Mouse (Mus musculus) MEL (cell line): ENCODE results near the gene Commd7. TPM values are rescaled to one million over a fixed set of nuclear protein-coding genes. Genes with fewer than 3 reads are reported as not detected.

Source experiments
- DNase-seq: peaks from one replicate; pipeline ENCODE4 v3.0.0; 2011; ENCODE audit warnings: low read depth, low spot score
- H3K27ac ChIP-seq: 2 replicates; pipeline ENCODE4 v1.5.1; 2012; ENCODE audit warnings: low read depth, mild to moderate bottlenecking, control low read depth, low read length, moderate library complexity; ENCODE audit not compliant: control insufficient read depth
- H3K27me3 ChIP-seq, 2 experiments: fragments of 150-350 bp in 1 of 2; sonication (generic) in 1 of 2; 2 replicates each; pipeline ENCODE4 v1.6.1; 2012; ENCODE audit warnings: low read length in 2 of 2, mild to moderate bottlenecking in 2 of 2, improper control_type of control experiment in 1 of 2, moderate library complexity in 1 of 2; ENCODE audit not compliant: insufficient read depth in 2 of 2, control insufficient read depth in 1 of 2
- H3K36me3 ChIP-seq, 2 experiments: 2 replicates each; pipeline ENCODE4 v1.6.1; 2012 to 2014; ENCODE audit warnings: low read length in 2 of 2, improper control_type of control experiment in 1 of 2, inconsistent platforms in 1 of 2, mild to moderate bottlenecking in 1 of 2; ENCODE audit not compliant: insufficient read depth in 2 of 2, control insufficient read depth in 1 of 2
- H3K4me1 ChIP-seq, 2 experiments: fragments of 150-350 bp in 1 of 2; sonication (generic) in 1 of 2; 2 replicates each; pipeline ENCODE4 v1.6.1; 2012; ENCODE audit warnings: low read length in 2 of 2, improper control_type of control experiment in 1 of 2, mild to moderate bottlenecking in 1 of 2; ENCODE audit not compliant: insufficient read depth in 2 of 2, control insufficient read depth in 1 of 2
- H3K4me3 ChIP-seq, 2 experiments: fragments of 150-350 bp in 1 of 2; sonication (generic) in 1 of 2; 2 replicates each; pipeline ENCODE4 v1.5.1; 2012; ENCODE audit warnings: low read depth in 2 of 2, low read length in 2 of 2, mild to moderate bottlenecking in 2 of 2, moderate library complexity in 2 of 2, control low read depth in 1 of 2, improper control_type of control experiment in 1 of 2; ENCODE audit not compliant: control insufficient read depth in 1 of 2, insufficient read depth in 1 of 2
- H3K79me2 ChIP-seq: 2 replicates; pipeline ENCODE4 v1.6.1; 2012; ENCODE audit warnings: mild to moderate bottlenecking, low read length, moderate library complexity; ENCODE audit not compliant: control insufficient read depth, poor library complexity, insufficient read depth
- H3K9ac ChIP-seq: 2 replicates; pipeline ENCODE4 v1.6.1; 2012; ENCODE audit warnings: low read depth, mild to moderate bottlenecking, control low read depth, low read length, moderate library complexity; ENCODE audit not compliant: control insufficient read depth, poor library complexity, severe bottlenecking
- H3K9me3 ChIP-seq: fragments of 150-350 bp; sonication (generic); replicated peaks from 2 replicates; pipeline ENCODE4 v1.6.1; 2012; ENCODE audit warnings: mild to moderate bottlenecking, low read length, improper control_type of control experiment, moderate library complexity; ENCODE audit not compliant: insufficient read depth
- BHLHE40 ChIP-seq: IDR thresholded peaks from 2 replicates; pipeline ENCODE4 v1.6.1; 2012; ENCODE audit warnings: low read depth, mild to moderate bottlenecking, inconsistent platforms, low read length, improper control_type of control experiment, borderline replicate concordance
- CHD2 ChIP-seq: IDR thresholded peaks from 2 replicates; pipeline ENCODE4 v1.6.1; 2011; ENCODE audit warnings: low read length, improper control_type of control experiment
- EP300 ChIP-seq, 2 experiments: IDR thresholded peaks; 2 replicates each; pipeline ENCODE4 v1.6.1; 2011; ENCODE audit warnings: improper control_type of control experiment in 2 of 2, low read length in 2 of 2, low read depth in 1 of 2, mild to moderate bottlenecking in 1 of 2
- ETS1 ChIP-seq: IDR thresholded peaks from 2 replicates; pipeline ENCODE4 v1.6.1; 2012; ENCODE audit warnings: low read depth, mild to moderate bottlenecking, inconsistent platforms, low read length, improper control_type of control experiment, moderate library complexity
- GATA1 ChIP-seq: IDR thresholded peaks from 2 replicates; pipeline ENCODE4 v1.6.1; 2011; ENCODE audit warnings: low read depth, low read length, improper control_type of control experiment
- KAT2A ChIP-seq: conservative IDR thresholded peaks from 2 replicates; pipeline ENCODE4 v1.6.1; 2012; ENCODE audit warnings: low read depth, low read length, improper control_type of control experiment, inconsistent platforms
- MAFK ChIP-seq: IDR thresholded peaks from 2 replicates; pipeline ENCODE4 v1.6.1; 2011; ENCODE audit warnings: low read depth, mild to moderate bottlenecking, low read length, improper control_type of control experiment, borderline replicate concordance
- MAZ ChIP-seq: IDR thresholded peaks from 2 replicates; pipeline ENCODE4 v1.6.1; 2012; ENCODE audit warnings: low read depth, mild to moderate bottlenecking, inconsistent platforms, low read length, improper control_type of control experiment
- MEF2A ChIP-seq: IDR thresholded peaks from 2 replicates; pipeline ENCODE4 v1.6.1; 2014; ENCODE audit warnings: low read depth, mild to moderate bottlenecking, inconsistent platforms, low read length, improper control_type of control experiment; ENCODE audit not compliant: poor library complexity, insufficient replicate concordance, severe bottlenecking; ENCODE audit errors: extremely low read depth
- POLR2AphosphoS2 ChIP-seq: IDR thresholded peaks from 2 replicates; pipeline ENCODE4 v1.6.1; 2011; ENCODE audit warnings: low read length, improper control_type of control experiment
- RAD21 ChIP-seq: IDR thresholded peaks from 2 replicates; pipeline ENCODE4 v1.6.1; 2011; ENCODE audit warnings: mild to moderate bottlenecking, low read depth, low read length, improper control_type of control experiment
- TAL1 ChIP-seq: IDR thresholded peaks from 2 replicates; pipeline ENCODE4 v1.6.1; 2012; ENCODE audit warnings: mild to moderate bottlenecking, inconsistent platforms, low read length, moderate library complexity, mixed read lengths
- TBP ChIP-seq: IDR thresholded peaks from 2 replicates; pipeline ENCODE4 v1.8.0; 2011; ENCODE audit warnings: low read depth, low read length, improper control_type of control experiment
- TCF12 ChIP-seq: IDR thresholded peaks from 2 replicates; pipeline ENCODE4 v1.6.1; 2014; ENCODE audit warnings: low read depth, mild to moderate bottlenecking, inconsistent platforms, low read length, improper control_type of control experiment, moderate library complexity
- polyA plus RNA-seq, 2 experiments: library from polyadenylated mRNA; stranded (reverse) in 1 of 2; unstranded in 1 of 2; fragments of >175 nt in 1 of 2; fragments of >200 nt in 1 of 2; gene quantifications; 2 replicates each; pipeline versions ENCODE4 v1.2.1 to v1.2.4; 2012; ENCODE audit warnings: low replicate concordance in 2 of 2, low read depth in 1 of 2; ENCODE audit not compliant: insufficient read length in 2 of 2, insufficient read depth in 1 of 2, missing spikeins in 1 of 2
- total RNA-seq: library from RNA; depleted of rRNA; stranded (reverse); fragments of 300-350 nt; gene quantifications from 2 replicates; pipeline ENCODE4 v1.2.3, GENCODE M21; 2012; rRNA removed

Gene Commd7
- total and polyA plus RNA-seq, 3 experiments: 25.5 to 36.1 TPM; not detected in 1

DNA sequence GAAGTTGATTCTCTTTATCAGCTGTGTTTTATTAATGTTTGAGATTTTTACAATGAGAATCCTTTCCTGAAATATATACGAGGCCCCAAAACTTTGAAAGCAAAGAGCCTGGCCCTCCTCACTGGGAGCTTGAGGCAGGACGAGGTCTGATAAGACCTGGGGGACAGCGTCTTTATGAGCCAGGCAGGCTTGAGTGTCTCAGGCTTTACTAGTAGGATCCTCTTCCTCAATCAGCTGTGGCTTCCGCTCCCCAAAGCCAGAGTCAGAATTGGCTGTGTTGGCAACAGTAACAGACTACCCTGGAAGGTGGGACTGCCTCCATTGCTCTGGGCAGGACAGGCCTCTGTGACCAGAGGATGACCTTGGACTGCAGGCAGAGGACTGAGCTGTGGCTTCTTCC is 64.6 kb downstream of the Commd7 start:
- TF ChIP-seq RAD21 (no peak), TAL1 (no peak), POLR2AphosphoS2 (no peak), ETS1 (peak; percentile 38; the same call in 1 of the 2 replicates), TCF12 (0 out of 2 replicates have a peak, but pooled peaks have one; percentile 16), GATA1 (peak; percentile 30; the same call in 1 of the 2 replicates), MAZ (no peak; the same call in 1 of the 2 replicates), CHD2 (no peak), EP300 (IDR thresholded peaks at IDR 0.05; ENCODE audit: low read depth in 1 of 2, low read length in 2 of 2) (peak; percentile 14 to 43; a peak in 2 of 4 replicates), MEF2A (no peak), KAT2A (no peak), TBP (0 out of 2 replicates have a peak, but pooled peaks have one; percentile 48), MAFK (no peak), BHLHE40 (no peak)
- TF ChIP-seq, all 39 proteins: peak for 5
- Histone ChIP-seq H3K9me3 (no peaks in the 10 kb centered on the region), H3K4me1 (peaks cover 8 to 25% of the 10 kb centered on the region in 2 experiments), H3K9ac (no peak overlapping the region), H3K79me2 (no peaks in the 10 kb centered on the region), H3K27ac (peak overlapping the region; percentile 32), H3K36me3 (peaks cover 0 to 10% of the 10 kb centered on the region in 2 experiments; a peak in 2 of 4 replicates), H3K4me3 (no peak overlapping the region), H3K27me3 (no peaks in the 10 kb centered on the region)
- peak; percentile 64 for DNase-seq

Other genes starting within 250 kb of the Commd7 start
- gene 4930404H24Rik, start 140.0 kb downstream of the Commd7 start, total RNA-seq: not detected in 2 replicates
- gene 4930404H24Rik, start 140.0 kb downstream of the Commd7 start, polyA plus RNA-seq: under 1 TPM in 1 of 2 experiments, not detected in 1; 0.24 TPM
- gene Nol4l, start 102.8 kb downstream of the Commd7 start, total RNA-seq: 4.4 and 4.5 TPM in 2 replicates
- gene Nol4l, start 102.8 kb downstream of the Commd7 start, polyA plus RNA-seq: 1 to 10 TPM in 1 of 2 experiments, not detected in 1; 7.1 TPM
- gene Dnmt3b, start 16.7 kb upstream of the Commd7 start, total RNA-seq: 10.1 and 11.6 TPM in 2 replicates
- gene Dnmt3b, start 16.7 kb upstream of the Commd7 start, polyA plus RNA-seq: 10 to 100 TPM in 1 of 2 experiments, not detected in 1; 17.5 TPM
- 0.26 and 0.65 TPM in 2 replicates for gene Dnmt3c, start 63.9 kb upstream of the Commd7 start, total RNA-seq
- gene Dnmt3c, start 63.9 kb upstream of the Commd7 start, polyA plus RNA-seq: under 1 TPM in 1 of 2 experiments, not detected in 1; 0.45 TPM
- gene Mapre1, start 108.5 kb upstream of the Commd7 start, total RNA-seq: 57.7 and 60.0 TPM in 2 replicates
- 10 to 100 TPM in 1 of 2 experiments, not detected in 1; 94.8 TPM for gene Mapre1, start 108.5 kb upstream of the Commd7 start, polyA plus RNA-seq
- gene Efcab8, start 147.2 kb upstream of the Commd7 start, total RNA-seq: 0.04 and 0.13 TPM in 2 replicates
- under 1 TPM in 1 of 2 experiments, not detected in 1; 0.19 TPM for gene Efcab8, start 147.2 kb upstream of the Commd7 start, polyA plus RNA-seq
- not detected in 2 replicates for gene Sun5, start 238.3 kb upstream of the Commd7 start, total RNA-seq
- gene Sun5, start 238.3 kb upstream of the Commd7 start, polyA plus RNA-seq: not detected
- not detected in 2 replicates for gene Bpifb2, start 242.3 kb upstream of the Commd7 start, total RNA-seq
- gene Bpifb2, start 242.3 kb upstream of the Commd7 start, polyA plus RNA-seq: not detected